Mouse (Mus musculus): ENCODE results near the gene Dnaic1.

DNA sequence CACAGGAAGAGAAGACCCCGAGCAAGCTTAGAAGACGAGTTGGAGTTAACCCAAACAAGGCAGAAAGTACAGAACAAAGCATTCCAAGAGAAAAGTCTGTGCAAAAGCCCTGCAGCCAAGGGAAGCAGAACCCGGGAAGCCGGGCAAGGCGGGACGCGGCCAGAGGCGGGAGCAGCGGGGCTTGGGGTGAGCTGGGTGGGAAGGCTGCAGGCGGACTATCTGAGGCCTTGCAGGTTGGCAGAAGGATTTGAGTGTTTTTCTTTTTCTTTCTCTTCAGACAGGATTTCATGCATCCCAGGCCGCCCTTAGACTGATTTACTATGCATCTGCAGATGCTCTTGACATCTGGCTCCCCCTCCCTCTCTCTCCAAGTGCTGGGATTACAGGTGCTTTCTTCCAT lies 16.5 kb upstream of the Dnaic1 start:
- TF ChIP-seq CTCF (IDR thresholded peaks at IDR 0.05; ENCODE audit: control insufficient read depth, insufficient read depth, insufficient replicate concordance, low read depth, low read length): no peak
- TF ChIP-seq POLR2A (IDR thresholded peaks at IDR 0.05; ENCODE audit: control insufficient read depth, low read depth, low read length): no peak

All from testis, adult 2 months (tissue).